Comparison of ENCODE assay signal across 18 mouse cellular contexts in the genomic region with DNA sequence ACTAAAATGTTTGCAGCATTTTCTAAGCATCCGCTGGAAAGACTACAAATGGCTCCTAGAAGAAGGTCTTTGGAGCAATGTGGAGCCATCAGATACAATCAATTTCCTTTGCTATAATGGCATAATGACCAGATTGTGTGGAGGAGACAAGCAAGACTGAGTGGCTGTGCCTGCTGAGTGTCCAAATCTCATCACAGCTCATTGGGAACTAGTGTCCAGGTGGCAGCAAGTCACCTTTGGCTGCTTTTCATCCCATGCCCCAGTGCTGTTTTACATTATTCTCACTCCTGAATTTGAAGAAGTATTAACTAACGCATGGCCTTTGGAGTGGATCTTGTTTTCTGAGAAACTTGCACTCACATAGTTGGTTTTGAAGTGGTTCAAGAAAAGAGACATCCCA.
DNase-seq lines count a peak whose midpoint lies in the region; TF ChIP-seq lines count a peak whose summit lies in the region.
"Had no signal": no experiment of that assay in that cellular context is flagged by ENCODE, and none has a peak within 500 bp of the region (broad histone marks: within the 10 kb centered on the region; RNA-seq: fewer than 3 reads in every experiment).

No protein-coding gene starts in this region.

- 87% methylated on average over 2 of the region's 2 CpGs for WGBS in heart, embryonic 10.5 days
- 100% methylated on average over 2 of the region's 2 CpGs for WGBS in kidney, adult 2 months

- H3K27me3 ChIP-seq in heart, embryonic 10.5 days (ENCODE audit: insufficient read depth, poor library complexity, severe bottlenecking) = no peaks in the 10 kb centered on the region
- H3K27me3 ChIP-seq in kidney, adult 2 months (replicated peaks; ENCODE audit: control insufficient read depth, insufficient read depth, low read length) = no peaks in the 10 kb centered on the region
- H3K27me3 ChIP-seq: embryonic facial prominence, embryonic 15.5 days; forebrain, embryonic 15.5 days; heart, embryonic 12.5 days; hindbrain, embryonic 15.5 days had no signal

- DNase-seq in heart, embryonic 10.5 days (ENCODE audit: low spot score) = peak; percentile 46
- no peak for DNase-seq in heart, postnatal 36 days
- DNase-seq in cerebellum, adult 11 months = peak; percentile 64
- DNase-seq in cerebellum, adult 8-10 months = peak; percentile 63
- peak; percentile 66 to 81 for DNase-seq in cerebellum, postnatal 14 days
- no peak for DNase-seq in adrenal gland, adult 2 months
- no peak for DNase-seq in kidney, adult 2 months
- no peak for DNase-seq in kidney, postnatal 4 days
- DNase-seq: adrenal gland, postnatal 14 days; embryo, embryonic 11 days; gastrocnemius, postnatal 10 days; heart, adult 2 months; kidney, adult 11 months had no signal

- H3K4me1 ChIP-seq in heart, embryonic 10.5 days = no peaks in the 10 kb centered on the region
- H3K4me1 ChIP-seq in kidney, adult 2 months (ENCODE audit: control insufficient read depth, insufficient read depth, low read length) = no peaks in the 10 kb centered on the region
- H3K4me1 ChIP-seq: embryonic facial prominence, embryonic 15.5 days; forebrain, embryonic 15.5 days; heart, embryonic 12.5 days; hindbrain, embryonic 15.5 days had no signal

- no peak overlapping the region for H3K4me3 ChIP-seq in heart, embryonic 10.5 days
- H3K4me3 ChIP-seq in kidney, adult 2 months (ENCODE audit: insufficient read depth, low read depth, low read length) = no peak overlapping the region
- H3K4me3 ChIP-seq: embryonic facial prominence, embryonic 15.5 days; erythroblast, embryonic 14.5 days; forebrain, embryonic 15.5 days; heart, adult 2 months; heart, embryonic 12.5 days; hindbrain, embryonic 15.5 days had no signal

- H3K27ac ChIP-seq in heart, embryonic 10.5 days = no peak overlapping the region
- H3K27ac ChIP-seq in kidney, adult 2 months (ENCODE audit: insufficient read depth, low read depth, low read length) = no peak overlapping the region
- H3K27ac ChIP-seq: embryonic facial prominence, embryonic 15.5 days; forebrain, embryonic 15.5 days; heart, adult 2 months; hindbrain, embryonic 15.5 days had no signal

- TF ChIP-seq POLR2A in kidney, adult 2 months (IDR thresholded peaks at IDR 0.05; ENCODE audit: low read depth, low read length) = no peak

- no peaks in the 10 kb centered on the region for H3K36me3 ChIP-seq in heart, embryonic 10.5 days
- H3K36me3 ChIP-seq in kidney, adult 2 months (ENCODE audit: control insufficient read depth, insufficient read depth, low read length) = no peaks in the 10 kb centered on the region
- H3K36me3 ChIP-seq: embryonic facial prominence, embryonic 15.5 days; forebrain, embryonic 15.5 days; heart, embryonic 12.5 days; hindbrain, embryonic 15.5 days had no signal

- no peaks in the 10 kb centered on the region for H3K9me3 ChIP-seq in heart, embryonic 10.5 days
- H3K9me3 ChIP-seq: embryonic facial prominence, embryonic 15.5 days; forebrain, embryonic 15.5 days; heart, embryonic 12.5 days; hindbrain, embryonic 15.5 days had no signal

- intact Hi-C loops in heart, postnatal 36 days (cut with DNase I) = no loop called here

- no peak for TF ChIP-seq CTCF in kidney, adult 2 months (conservative IDR thresholded peaks at IDR 0.05; ENCODE audit: insufficient read depth, insufficient read length, low read depth, low read length)

Comparison
In these comparisons a context has a peak if more than half of its experiments do, and no peak if none do; other contexts are left out.
1. DNase-seq: peak in heart, embryonic 10.5 days (single experiment), cerebellum, adult 11 months (single experiment), cerebellum, adult 8-10 months (single experiment) and cerebellum, postnatal 14 days (2 of 2); none in heart, postnatal 36 days (0 of 2), adrenal gland, adult 2 months (single experiment), kidney, adult 2 months (single experiment) and kidney, postnatal 4 days (0 of 2).